Mouse (Mus musculus) monocyte, adult 5-6 weeks (primary cell): Measurements from ENCODE around the gene Dcaf6. TPM values are rescaled to one million over a fixed set of nuclear protein-coding genes. Genes with fewer than 3 reads are reported as not detected.

ENCODE experiments used
- ATAC-seq: fragments of 153-309, 156-312 bp; replicated peaks from 2 replicates; pipeline ENCODE4 v1.8.0; 2017; ENCODE audit warnings: mild to moderate bottlenecking; ENCODE audit not compliant: low TSS enrichment, insufficient number of reproducible peaks, severe bottlenecking, poor library complexity, low FRiP score
- total RNA-seq: library from RNA; stranded (forward); fragments of 200-1000, 200-491, 200-594 nt; gene quantifications from 3 replicates; pipeline ENCODE4 v1.2.3, GENCODE M21; 2017

The Dcaf6 gene
- total RNA-seq, 1 experiment from 2014 or later = 14.3 TPM

DNA sequence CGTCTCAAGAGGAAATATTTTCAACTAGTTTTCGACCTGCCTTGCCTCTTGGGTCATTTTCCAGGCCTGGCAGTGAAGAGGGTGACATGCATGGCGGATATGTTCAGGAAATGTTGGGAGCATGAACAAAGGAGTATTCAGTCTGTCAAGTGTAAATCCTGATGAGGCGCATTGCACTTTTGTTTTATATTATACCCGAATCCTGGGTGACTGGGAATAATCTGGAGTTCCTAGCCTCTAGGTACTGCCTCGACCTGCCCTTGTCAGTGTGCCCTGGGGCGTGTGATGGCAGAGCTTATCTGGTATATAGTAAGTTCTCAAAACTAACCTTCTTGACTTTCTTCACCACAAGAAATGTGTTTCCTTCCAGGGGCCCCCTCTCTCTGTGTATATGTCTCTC, 176.2 kb downstream of the Dcaf6 start:
- no peak for ATAC-seq

- no peak for ATAC-seq
Measured at GRCm38 (mm10) chr1:165282967-165283345, 177.3 kb downstream of the Dcaf6 start.

GRCm38 (mm10) chr1:165282222-165282966, 177.9 kb downstream of the Dcaf6 start:
- ATAC-seq = no peak

DNA sequence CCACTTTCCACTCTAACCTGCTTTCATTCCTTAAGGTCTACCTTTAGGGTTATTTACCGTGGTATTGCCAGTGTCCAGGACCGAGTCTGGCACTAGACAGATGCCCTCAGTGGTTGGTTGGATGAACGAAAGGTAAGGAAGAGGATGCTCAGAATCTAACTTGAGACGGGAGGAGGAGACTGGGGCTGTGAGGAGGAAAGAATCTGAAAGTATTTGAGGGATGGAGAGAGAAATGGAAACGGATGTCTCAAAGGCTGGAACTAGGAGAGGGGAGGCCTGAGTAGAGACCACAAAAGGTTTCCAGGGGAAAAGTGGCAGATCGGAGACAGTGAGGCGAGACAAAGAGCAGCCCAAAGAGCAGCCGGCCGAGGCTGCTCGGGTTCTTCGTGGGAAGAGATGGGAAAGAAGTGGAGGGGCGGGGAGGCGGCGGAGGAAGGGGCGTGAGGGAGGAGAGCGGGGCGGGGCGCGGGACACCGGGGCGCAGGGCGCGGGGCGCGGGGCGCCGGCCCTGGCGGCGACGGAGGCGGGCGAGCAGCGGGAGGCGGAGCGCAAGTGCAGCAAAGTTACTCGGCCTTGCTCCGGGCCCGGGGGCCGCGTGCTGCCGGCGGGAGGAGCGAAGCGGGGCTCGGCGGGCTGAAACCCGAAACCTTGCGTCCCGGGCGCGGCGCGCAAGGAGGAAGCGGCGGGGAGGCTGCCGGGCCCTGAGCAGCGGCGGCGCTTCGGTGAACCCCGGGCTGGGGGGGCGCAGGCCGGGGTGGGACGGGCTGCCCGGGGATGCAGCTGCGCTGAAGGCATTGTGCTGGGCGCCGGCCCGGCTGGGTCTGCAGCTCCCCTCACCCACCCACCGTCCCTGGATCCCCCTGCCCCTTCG, 178.7 kb downstream of the Dcaf6 start:
- ATAC-seq = no peak

DNA sequence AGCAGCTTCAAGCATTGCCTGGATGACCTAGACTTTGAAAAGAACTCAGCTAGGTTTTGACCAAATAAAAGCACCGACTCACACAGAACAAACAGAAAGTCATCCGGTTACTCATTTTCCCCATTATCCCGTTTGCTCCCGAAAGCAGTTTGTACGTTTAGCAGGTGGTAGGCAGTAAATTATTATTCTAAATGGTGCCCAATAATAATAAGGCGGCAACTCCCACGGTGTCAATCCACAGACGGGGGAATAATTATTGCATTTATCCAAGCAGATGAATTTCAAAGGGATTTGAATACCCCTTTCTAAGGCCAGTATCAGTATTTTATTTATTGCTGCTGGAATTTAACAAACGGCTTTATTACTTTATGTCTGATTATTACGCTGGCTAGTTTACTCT, 179.5 kb downstream of the Dcaf6 start:
- ATAC-seq = no peak

Other genes starting within 250 kb of the Dcaf6 start
- gene Tiprl, start 223.5 kb downstream of the Dcaf6 start, total RNA-seq = 31.3 to 74.5 TPM (median 51.3 TPM) in 3 replicates
- gene Gpr161, start 164.7 kb downstream of the Dcaf6 start, total RNA-seq = not detected in 3 replicates
- 119 to 248 TPM (median 213 TPM) in 3 replicates for gene Mpc2, start 162 bp upstream of the Dcaf6 start, total RNA-seq
- 0.19 to 1.8 TPM (median 0.75 TPM) in 3 replicates for gene Adcy10, start 24.7 kb upstream of the Dcaf6 start, total RNA-seq
- not detected in 3 replicates for gene Mpzl1, start 174.1 kb upstream of the Dcaf6 start, total RNA-seq
- gene Rcsd1, start 249.3 kb upstream of the Dcaf6 start, total RNA-seq = 85.7 to 143 TPM (median 87.9 TPM) in 3 replicates